Mouse (Mus musculus): Measurements from ENCODE around the gene Rnaseh2a. TPM values are rescaled to one million over a fixed set of nuclear protein-coding genes. Genes with fewer than 3 reads are reported as not detected.

Gene Rnaseh2a
- total and polyA plus RNA-seq, 3 experiments, result 94.1 to 477 (median 174) TPM

DNA sequence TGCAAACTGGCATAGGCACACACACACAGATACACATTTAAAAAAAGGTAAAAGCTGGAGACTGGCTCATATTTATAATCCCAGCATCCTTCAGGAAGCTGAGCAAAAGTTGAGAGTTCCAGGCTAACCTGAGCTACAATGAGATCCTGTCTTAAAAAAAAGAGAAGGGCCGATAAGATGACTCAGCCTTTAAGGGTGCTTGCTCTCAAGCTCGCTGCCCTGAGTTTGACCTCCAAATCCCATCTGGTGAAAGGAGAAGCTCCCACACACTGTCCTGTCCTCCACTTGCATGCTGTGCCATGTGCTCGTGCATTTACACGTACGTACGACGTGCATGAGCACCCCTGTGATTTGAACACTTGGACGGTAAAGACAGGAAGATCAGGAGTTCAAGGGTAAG, 62.1 kb downstream of the Rnaseh2a start:
- Histone ChIP-seq H3K27me3 (ENCODE audit: insufficient read depth, low read length) (no peaks in the 10 kb centered on the region), H3K4me3 (ENCODE audit: low read depth, low read length) (no peak overlapping the region), H3K4me1 (ENCODE audit: insufficient read depth, low read depth, low read length) (peaks cover 67% of the 10 kb centered on the region), H3K9me3 (replicated peaks) (no peaks in the 10 kb centered on the region), H3K36me3 (replicated peaks) (peaks cover 80% of the 10 kb centered on the region)
- ATAC-seq (ENCODE audit: extremely low read depth, insufficient number of reproducible peaks, low FRiP score, poor library complexity, severe bottlenecking) (no peak), DNase-seq (ENCODE audit: low spot score) (no peak)
- TF ChIP-seq TAL1 (conservative IDR thresholded peaks at IDR 0.05; ENCODE audit: low read depth, low read length) (no peak), GATA1 (IDR thresholded peaks at IDR 0.05; ENCODE audit: borderline replicate concordance, low read length) (no peak), GATA2 (IDR thresholded peaks at IDR 0.05; ENCODE audit: borderline replicate concordance, low read depth, low read length) (no peak), CTCF (IDR thresholded peaks at IDR 0.05; ENCODE audit: low read depth, low read length) (no peak), POLR2AphosphoS5 (IDR thresholded peaks at IDR 0.05; ENCODE audit: insufficient replicate concordance, low read depth, low read length) (no peak)

DNA sequence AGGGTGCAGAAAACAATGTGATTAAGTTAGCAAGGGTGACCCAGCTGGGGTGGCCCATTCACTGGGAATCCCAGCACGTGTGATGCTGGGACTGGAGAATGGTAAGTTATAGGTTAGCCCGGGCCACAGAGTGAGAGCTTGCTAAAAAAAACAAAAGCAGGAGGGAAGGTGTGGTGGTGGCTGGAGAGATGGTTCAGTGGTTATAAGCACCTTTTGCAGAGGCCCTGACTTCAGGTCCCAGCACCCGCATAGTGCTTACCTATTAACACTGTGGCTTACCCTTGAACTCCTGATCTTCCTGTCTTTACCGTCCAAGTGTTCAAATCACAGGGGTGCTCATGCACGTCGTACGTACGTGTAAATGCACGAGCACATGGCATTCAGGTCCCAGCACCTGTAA, 62.5 kb downstream of the Rnaseh2a start:
- TF ChIP-seq POLR2AphosphoS5 (IDR thresholded peaks at IDR 0.05; ENCODE audit: insufficient replicate concordance, low read depth, low read length) (no peak), CTCF (IDR thresholded peaks at IDR 0.05; ENCODE audit: low read depth, low read length) (no peak), TAL1 (conservative IDR thresholded peaks at IDR 0.05; ENCODE audit: low read depth, low read length) (no peak), GATA2 (IDR thresholded peaks at IDR 0.05; ENCODE audit: borderline replicate concordance, low read depth, low read length) (no peak)
- DNase-seq (ENCODE audit: low spot score) (no peak), ATAC-seq (ENCODE audit: extremely low read depth, insufficient number of reproducible peaks, low FRiP score, poor library complexity, severe bottlenecking) (no peak)
- H3K4me1 ChIP-seq (ENCODE audit: insufficient read depth, low read depth, low read length), result peaks cover 63% of the 10 kb centered on the region
- H3K9me3 ChIP-seq (replicated peaks), result no peaks in the 10 kb centered on the region
- peaks cover 76% of the 10 kb centered on the region for H3K36me3 ChIP-seq (replicated peaks)
- no peak overlapping the region for H3K4me3 ChIP-seq (ENCODE audit: low read depth, low read length)
- H3K27me3 ChIP-seq (ENCODE audit: insufficient read depth, low read length), result no peaks in the 10 kb centered on the region

Other genes starting within 250 kb of the Rnaseh2a start
Only the 20 nearest of the 29 such genes appear.
- gene Farsa, start 112.8 kb downstream of the Rnaseh2a start, total RNA-seq (2014; fragmentation: Nextera tagmentation), result 35.3 and 39.6 TPM in 2 replicates
- gene Farsa, start 112.8 kb downstream of the Rnaseh2a start, total RNA-seq (2017), result 182 and 203 TPM in 2 replicates
- 138 and 152 TPM in 2 replicates for gene Farsa, start 112.8 kb downstream of the Rnaseh2a start, polyA plus RNA-seq (2012)
- 370 and 371 TPM in 2 replicates for gene Syce2, start 97.7 kb downstream of the Rnaseh2a start, total RNA-seq (2014; fragmentation: Nextera tagmentation)
- gene Syce2, start 97.7 kb downstream of the Rnaseh2a start, total RNA-seq (2017), result 319 and 358 TPM in 2 replicates
- gene Syce2, start 97.7 kb downstream of the Rnaseh2a start, polyA plus RNA-seq (2012), result 261 and 336 TPM in 2 replicates
- gene Gcdh, start 75.8 kb downstream of the Rnaseh2a start, total RNA-seq (2014; fragmentation: Nextera tagmentation), result 17.7 and 26.6 TPM in 2 replicates
- gene Gcdh, start 75.8 kb downstream of the Rnaseh2a start, total RNA-seq (2017), result 35.2 and 45.8 TPM in 2 replicates
- 66.4 and 69.8 TPM in 2 replicates for gene Gcdh, start 75.8 kb downstream of the Rnaseh2a start, polyA plus RNA-seq (2012)
- 69.9 and 75.0 TPM in 2 replicates for gene Klf1, start 67.8 kb downstream of the Rnaseh2a start, total RNA-seq (2014; fragmentation: Nextera tagmentation)
- gene Klf1, start 67.8 kb downstream of the Rnaseh2a start, total RNA-seq (2017), result 51.5 and 56.1 TPM in 2 replicates
- 193 and 253 TPM in 2 replicates for gene Klf1, start 67.8 kb downstream of the Rnaseh2a start, polyA plus RNA-seq (2012)
- 116 and 118 TPM in 2 replicates for gene Dnase2a, start 61.2 kb downstream of the Rnaseh2a start, total RNA-seq (2014; fragmentation: Nextera tagmentation)
- gene Dnase2a, start 61.2 kb downstream of the Rnaseh2a start, total RNA-seq (2017), result 147 and 170 TPM in 2 replicates
- 40.2 and 75.0 TPM in 2 replicates for gene Dnase2a, start 61.2 kb downstream of the Rnaseh2a start, polyA plus RNA-seq (2012)
- not detected in 2 replicates for gene Mast1, start 32.4 kb downstream of the Rnaseh2a start, total RNA-seq (2014; fragmentation: Nextera tagmentation)
- 0.23 and 0.27 TPM in 2 replicates for gene Mast1, start 32.4 kb downstream of the Rnaseh2a start, total RNA-seq (2017)
- 0.16 and 0.25 TPM in 2 replicates for gene Mast1, start 32.4 kb downstream of the Rnaseh2a start, polyA plus RNA-seq (2012)
- not detected in 2 replicates for gene Rtbdn, start 22.8 kb downstream of the Rnaseh2a start, total RNA-seq (2014; fragmentation: Nextera tagmentation)
- 0.11 and 0.12 TPM in 2 replicates for gene Rtbdn, start 22.8 kb downstream of the Rnaseh2a start, total RNA-seq (2017)
- not detected in 2 replicates for gene Rtbdn, start 22.8 kb downstream of the Rnaseh2a start, polyA plus RNA-seq (2012)
- not detected in 2 replicates for gene Gm49661, start 334 bp downstream of the Rnaseh2a start, total RNA-seq (2014; fragmentation: Nextera tagmentation)
- not detected in 2 replicates for gene Gm49661, start 334 bp downstream of the Rnaseh2a start, total RNA-seq (2017)
- gene Gm49661, start 334 bp downstream of the Rnaseh2a start, polyA plus RNA-seq (2012), result not detected in 2 replicates
- 134 and 185 TPM in 2 replicates for gene Prdx2, start 180 bp downstream of the Rnaseh2a start, total RNA-seq (2014; fragmentation: Nextera tagmentation)
- gene Prdx2, start 180 bp downstream of the Rnaseh2a start, total RNA-seq (2017), result 299 and 388 TPM in 2 replicates
- 19.6 and 86.4 TPM in 2 replicates for gene Prdx2, start 180 bp downstream of the Rnaseh2a start, polyA plus RNA-seq (2012)
- 25.6 and 38.5 TPM in 2 replicates for gene Junb, start 9.0 kb upstream of the Rnaseh2a start, total RNA-seq (2014; fragmentation: Nextera tagmentation)
- gene Junb, start 9.0 kb upstream of the Rnaseh2a start, total RNA-seq (2017), result 23.8 and 33.6 TPM in 2 replicates
- 66.8 and 78.5 TPM in 2 replicates for gene Junb, start 9.0 kb upstream of the Rnaseh2a start, polyA plus RNA-seq (2012)
- gene Hook2, start 20.8 kb upstream of the Rnaseh2a start, total RNA-seq (2014; fragmentation: Nextera tagmentation), result 2.7 and 3.4 TPM in 2 replicates
- 7.9 and 8.2 TPM in 2 replicates for gene Hook2, start 20.8 kb upstream of the Rnaseh2a start, total RNA-seq (2017)
- 12.2 and 12.7 TPM in 2 replicates for gene Hook2, start 20.8 kb upstream of the Rnaseh2a start, polyA plus RNA-seq (2012)
- not detected in 2 replicates for gene Best2, start 44.8 kb upstream of the Rnaseh2a start, total RNA-seq (2014; fragmentation: Nextera tagmentation)
- gene Best2, start 44.8 kb upstream of the Rnaseh2a start, total RNA-seq (2017), result 0.12 TPM in 1 of 2 replicates, not detected in the other
- gene Best2, start 44.8 kb upstream of the Rnaseh2a start, polyA plus RNA-seq (2012), result not detected in 2 replicates
- 83.6 and 104 TPM in 2 replicates for gene Asna1, start 55.5 kb upstream of the Rnaseh2a start, total RNA-seq (2014; fragmentation: Nextera tagmentation)
- 110 and 139 TPM in 2 replicates for gene Asna1, start 55.5 kb upstream of the Rnaseh2a start, total RNA-seq (2017)
- gene Asna1, start 55.5 kb upstream of the Rnaseh2a start, polyA plus RNA-seq (2012), result 103 and 136 TPM in 2 replicates
- 61.3 and 64.2 TPM in 2 replicates for gene Trir, start 57.1 kb upstream of the Rnaseh2a start, total RNA-seq (2014; fragmentation: Nextera tagmentation)
- gene Trir, start 57.1 kb upstream of the Rnaseh2a start, total RNA-seq (2017), result 151 and 196 TPM in 2 replicates
- gene Trir, start 57.1 kb upstream of the Rnaseh2a start, polyA plus RNA-seq (2012), result 263 and 317 TPM in 2 replicates
- gene Tnpo2, start 67.1 kb upstream of the Rnaseh2a start, total RNA-seq (2014; fragmentation: Nextera tagmentation), result 83.8 and 92.5 TPM in 2 replicates
- gene Tnpo2, start 67.1 kb upstream of the Rnaseh2a start, total RNA-seq (2017), result 38.9 and 52.8 TPM in 2 replicates
- gene Tnpo2, start 67.1 kb upstream of the Rnaseh2a start, polyA plus RNA-seq (2012), result 20.0 and 26.5 TPM in 2 replicates
- gene Fbxw9, start 90.3 kb upstream of the Rnaseh2a start, total RNA-seq (2014; fragmentation: Nextera tagmentation), result 10.4 and 17.0 TPM in 2 replicates
- 15.9 and 16.1 TPM in 2 replicates for gene Fbxw9, start 90.3 kb upstream of the Rnaseh2a start, total RNA-seq (2017)
- 33.7 and 34.7 TPM in 2 replicates for gene Fbxw9, start 90.3 kb upstream of the Rnaseh2a start, polyA plus RNA-seq (2012)
- not detected in 2 replicates for gene Gm5741, start 98.2 kb upstream of the Rnaseh2a start, total RNA-seq (2014; fragmentation: Nextera tagmentation)
- gene Gm5741, start 98.2 kb upstream of the Rnaseh2a start, total RNA-seq (2017), result 0.99 and 1.0 TPM in 2 replicates
- gene Gm5741, start 98.2 kb upstream of the Rnaseh2a start, polyA plus RNA-seq (2012), result 0.89 and 1.8 TPM in 2 replicates
- gene Dhps, start 102.0 kb upstream of the Rnaseh2a start, total RNA-seq (2014; fragmentation: Nextera tagmentation), result 42.9 and 58.5 TPM in 2 replicates
- gene Dhps, start 102.0 kb upstream of the Rnaseh2a start, total RNA-seq (2017), result 33.9 and 36.2 TPM in 2 replicates
- gene Dhps, start 102.0 kb upstream of the Rnaseh2a start, polyA plus RNA-seq (2012), result 27.3 and 41.7 TPM in 2 replicates
- gene Wdr83os, start 111.0 kb upstream of the Rnaseh2a start, total RNA-seq (2014; fragmentation: Nextera tagmentation), result 79.0 and 99.0 TPM in 2 replicates
- 22.0 and 29.4 TPM in 2 replicates for gene Wdr83os, start 111.0 kb upstream of the Rnaseh2a start, total RNA-seq (2017)
- gene Wdr83os, start 111.0 kb upstream of the Rnaseh2a start, polyA plus RNA-seq (2012), result 5.0 and 11.7 TPM in 2 replicates
- gene Wdr83, start 111.5 kb upstream of the Rnaseh2a start, total RNA-seq (2014; fragmentation: Nextera tagmentation), result 22.4 and 23.8 TPM in 2 replicates
- gene Wdr83, start 111.5 kb upstream of the Rnaseh2a start, total RNA-seq (2017), result 27.2 and 28.4 TPM in 2 replicates
- 24.2 and 38.9 TPM in 2 replicates for gene Wdr83, start 111.5 kb upstream of the Rnaseh2a start, polyA plus RNA-seq (2012)